Mouse (Mus musculus) heart, adult 8-10 months (tissue): Measurements from ENCODE around the gene Robo2. TPM values are rescaled to one million over a fixed set of nuclear protein-coding genes. Genes with fewer than 3 reads are reported as not detected.

Experiments used
- DNase-seq: peaks from one replicate; pipeline ENCODE4 v3.0.0; 2022; ENCODE audit warnings: low spot score
- total RNA-seq, 4 experiments: library from RNA; stranded (reverse); gene quantifications; 2 replicates each; pipeline ENCODE4 v1.2.4; 2022

Robo2 gene
- total RNA-seq, 4 experiments from 2014 or later: 0.95 to 3.1 (median 1.2) TPM

- no peak for DNase-seq
These were observed 471.4 kb downstream of the Robo2 start for GRCm38 (mm10) chr16:73940211-73940541.

GRCm38 (mm10) chr16:73939423-73940210 is 472.0 kb downstream of the Robo2 start:
- no peak for DNase-seq

- no peak for DNase-seq
These were observed 481.3 kb downstream of the Robo2 start for GRCm38 (mm10) chr16:73930323-73930722.

GRCm38 (mm10) chr16:73927481-73927880 is 484.1 kb downstream of the Robo2 start:
- DNase-seq: no peak

- no peak for DNase-seq
These were observed 496.2 kb downstream of the Robo2 start for GRCm38 (mm10) chr16:73915425-73915824.

- DNase-seq: no peak
These were observed 496.7 kb downstream of the Robo2 start for GRCm38 (mm10) chr16:73914936-73915335.

GRCm38 (mm10) chr16:73908504-73908903 is 503.1 kb downstream of the Robo2 start:
- DNase-seq: no peak

- DNase-seq: no peak
These were observed 514.8 kb downstream of the Robo2 start for GRCm38 (mm10) chr16:73896856-73897255.

- DNase-seq: no peak
These were observed 529.7 kb downstream of the Robo2 start for GRCm38 (mm10) chr16:73881911-73882310.

- DNase-seq: no peak
These were observed 533.7 kb downstream of the Robo2 start for GRCm38 (mm10) chr16:73877973-73878372.

- DNase-seq: peak; percentile 8
These were observed 536.6 kb downstream of the Robo2 start for GRCm38 (mm10) chr16:73874991-73875390.

GRCm38 (mm10) chr16:73873828-73874558 is 537.6 kb downstream of the Robo2 start:
- no peak for DNase-seq

GRCm38 (mm10) chr16:73870296-73870695 is 541.3 kb downstream of the Robo2 start:
- no peak for DNase-seq

GRCm38 (mm10) chr16:73869527-73870212 is 542.0 kb downstream of the Robo2 start:
- DNase-seq: no peak

- no peak for DNase-seq
These were observed 547.0 kb downstream of the Robo2 start for GRCm38 (mm10) chr16:73864625-73865024.

GRCm38 (mm10) chr16:73863748-73864147 is 547.9 kb downstream of the Robo2 start:
- DNase-seq: peak; percentile 34

- no peak for DNase-seq
These were observed 552.9 kb downstream of the Robo2 start for GRCm38 (mm10) chr16:73858717-73859116.

GRCm38 (mm10) chr16:73855821-73856220 is 555.8 kb downstream of the Robo2 start:
- no peak for DNase-seq
